Mouse (Mus musculus): ENCODE measurements around the gene Smim11. TPM values are rescaled to one million over a fixed set of nuclear protein-coding genes. Genes with fewer than 3 reads are reported as not detected.

Smim11 gene
- polyA plus RNA-seq, 1 experiment: 32.6 TPM

GRCm38 (mm10) chr16:92320361-92320760 lies 19.3 kb downstream of the Smim11 start:
- TF ChIP-seq CTCF (IDR thresholded peaks at IDR 0.05; ENCODE audit: borderline replicate concordance, extremely low read depth, insufficient read depth, insufficient read length) (no peak), POLR2A (IDR thresholded peaks at IDR 0.05; ENCODE audit: borderline replicate concordance, extremely low read depth, insufficient read depth, insufficient read length, poor library complexity, severe bottlenecking) (no peak)
- DNase-seq (ENCODE audit: low read depth): no peak

- TF ChIP-seq POLR2A (IDR thresholded peaks at IDR 0.05; ENCODE audit: borderline replicate concordance, extremely low read depth, insufficient read depth, insufficient read length, poor library complexity, severe bottlenecking) (no peak), CTCF (IDR thresholded peaks at IDR 0.05; ENCODE audit: borderline replicate concordance, extremely low read depth, insufficient read depth, insufficient read length) (no peak)
- DNase-seq (ENCODE audit: low read depth): no peak
These were observed 20.3 kb downstream of the Smim11 start, which contains the start of gene Fam243 for GRCm38 (mm10) chr16:92321341-92321740. Gene Fam243 (minus strand): TSS chr16:92321441.

GRCm38 (mm10) chr16:92324309-92325061 lies 23.4 kb downstream of the Smim11 start:
- DNase-seq (ENCODE audit: low read depth): peak; percentile 41
- TF ChIP-seq POLR2A (IDR thresholded peaks at IDR 0.05; ENCODE audit: borderline replicate concordance, extremely low read depth, insufficient read depth, insufficient read length, poor library complexity, severe bottlenecking) (no peak), CTCF (IDR thresholded peaks at IDR 0.05; ENCODE audit: borderline replicate concordance, extremely low read depth, insufficient read depth, insufficient read length) (no peak)

- DNase-seq (ENCODE audit: low read depth): no peak
- TF ChIP-seq CTCF (IDR thresholded peaks at IDR 0.05; ENCODE audit: borderline replicate concordance, extremely low read depth, insufficient read depth, insufficient read length) (no peak), POLR2A (IDR thresholded peaks at IDR 0.05; ENCODE audit: borderline replicate concordance, extremely low read depth, insufficient read depth, insufficient read length, poor library complexity, severe bottlenecking) (no peak)
These were observed 23.9 kb downstream of the Smim11 start for GRCm38 (mm10) chr16:92325062-92325406.

- DNase-seq (ENCODE audit: low read depth): no peak
- no peak for TF ChIP-seq POLR2A (IDR thresholded peaks at IDR 0.05; ENCODE audit: borderline replicate concordance, extremely low read depth, insufficient read depth, insufficient read length, poor library complexity, severe bottlenecking)
- TF ChIP-seq CTCF (IDR thresholded peaks at IDR 0.05; ENCODE audit: borderline replicate concordance, extremely low read depth, insufficient read depth, insufficient read length): no peak
These were observed 26.8 kb downstream of the Smim11 start for GRCm38 (mm10) chr16:92327911-92328310.

- TF ChIP-seq POLR2A (IDR thresholded peaks at IDR 0.05; ENCODE audit: borderline replicate concordance, extremely low read depth, insufficient read depth, insufficient read length, poor library complexity, severe bottlenecking) (no peak), CTCF (IDR thresholded peaks at IDR 0.05; ENCODE audit: borderline replicate concordance, extremely low read depth, insufficient read depth, insufficient read length) (no peak)
- no peak for DNase-seq (ENCODE audit: low read depth)
These were observed 29.9 kb downstream of the Smim11 start for GRCm38 (mm10) chr16:92330966-92331365.

- no peak for DNase-seq (ENCODE audit: low read depth)
- TF ChIP-seq POLR2A (IDR thresholded peaks at IDR 0.05; ENCODE audit: borderline replicate concordance, extremely low read depth, insufficient read depth, insufficient read length, poor library complexity, severe bottlenecking) (no peak), CTCF (IDR thresholded peaks at IDR 0.05; ENCODE audit: borderline replicate concordance, extremely low read depth, insufficient read depth, insufficient read length) (peak; percentile 27; the same call in 1 of the 2 replicates)
These were observed 33.5 kb downstream of the Smim11 start for GRCm38 (mm10) chr16:92334600-92334999.

- no peak for TF ChIP-seq POLR2A (IDR thresholded peaks at IDR 0.05; ENCODE audit: borderline replicate concordance, extremely low read depth, insufficient read depth, insufficient read length, poor library complexity, severe bottlenecking)
- TF ChIP-seq CTCF (IDR thresholded peaks at IDR 0.05; ENCODE audit: borderline replicate concordance, extremely low read depth, insufficient read depth, insufficient read length): peak; percentile 92
These were observed 35.2 kb downstream of the Smim11 start for GRCm38 (mm10) chr16:92336280-92336679.

GRCm38 (mm10) chr16:92340612-92341511 lies 39.8 kb downstream of the Smim11 start:
- no peak for TF ChIP-seq POLR2A (IDR thresholded peaks at IDR 0.05; ENCODE audit: borderline replicate concordance, extremely low read depth, insufficient read depth, insufficient read length, poor library complexity, severe bottlenecking)
- TF ChIP-seq CTCF (IDR thresholded peaks at IDR 0.05; ENCODE audit: borderline replicate concordance, extremely low read depth, insufficient read depth, insufficient read length): peak; percentile 87
- DNase-seq (ENCODE audit: low read depth): peak; percentile 89

More at GRCm38 (mm10) chr16:92336280-92336679, 35.2 kb downstream of the Smim11 start:
- peak; percentile 86 for DNase-seq (ENCODE audit: low read depth)

- no peak for TF ChIP-seq CTCF (IDR thresholded peaks at IDR 0.05; ENCODE audit: borderline replicate concordance, extremely low read depth, insufficient read depth, insufficient read length)
- no peak for TF ChIP-seq POLR2A (IDR thresholded peaks at IDR 0.05; ENCODE audit: borderline replicate concordance, extremely low read depth, insufficient read depth, insufficient read length, poor library complexity, severe bottlenecking)
- DNase-seq (ENCODE audit: low read depth): no peak
These were observed 44.1 kb downstream of the Smim11 start for GRCm38 (mm10) chr16:92345177-92345576.

GRCm38 (mm10) chr16:92346297-92346916 lies 45.3 kb downstream of the Smim11 start:
- peak; percentile 59 for DNase-seq (ENCODE audit: low read depth)
- TF ChIP-seq POLR2A (IDR thresholded peaks at IDR 0.05; ENCODE audit: borderline replicate concordance, extremely low read depth, insufficient read depth, insufficient read length, poor library complexity, severe bottlenecking) (no peak), CTCF (IDR thresholded peaks at IDR 0.05; ENCODE audit: borderline replicate concordance, extremely low read depth, insufficient read depth, insufficient read length) (no peak)
